Mouse (Mus musculus) midbrain, embryonic 15.5 days (tissue): ENCODE data around the gene Fat1. TPM values are rescaled to one million over a fixed set of nuclear protein-coding genes. Genes with fewer than 3 reads are reported as not detected.

Source experiments
- ATAC-seq: fragments of 200-750 bp; cut with Nextera tagmentation; replicated peaks from 2 replicates; pipeline ENCODE4 v1.8.0; 2017; ENCODE audit warnings: moderate TSS enrichment
- H3K27ac ChIP-seq: fragments of 300-500 bp; sonication (generic); 2 replicates; pipeline ENCODE4 v1.5.1; 2015; ENCODE audit warnings: mild to moderate bottlenecking, inconsistent platforms
- H3K27me3 ChIP-seq: fragments of 300-500 bp; sonication (generic); replicated peaks from 2 replicates; pipeline ENCODE4 v1.6.1; 2015; ENCODE audit warnings: inconsistent platforms
- H3K36me3 ChIP-seq: fragments of 300-500 bp; sonication (generic); replicated peaks from 2 replicates; pipeline ENCODE4 v1.6.1; 2015; ENCODE audit warnings: inconsistent platforms
- H3K4me1 ChIP-seq: fragments of 300-500 bp; sonication (generic); 2 replicates; pipeline ENCODE4 v1.6.1; 2015; ENCODE audit warnings: inconsistent platforms
- H3K4me2 ChIP-seq: fragments of 300-500 bp; sonication (generic); 2 replicates; pipeline ENCODE4 v1.6.1; 2015; ENCODE audit warnings: inconsistent platforms, mild to moderate bottlenecking, moderate library complexity
- H3K4me3 ChIP-seq: fragments of 300-500 bp; sonication (generic); 2 replicates; pipeline ENCODE4 v1.5.1; 2015; ENCODE audit warnings: mild to moderate bottlenecking, inconsistent platforms
- H3K9ac ChIP-seq: fragments of 300-500 bp; sonication (generic); 2 replicates; pipeline ENCODE4 v1.6.1; 2015; ENCODE audit warnings: mild to moderate bottlenecking, inconsistent platforms
- H3K9me3 ChIP-seq: fragments of 300-500 bp; sonication (generic); 2 replicates; pipeline ENCODE4 v1.6.1; 2016; ENCODE audit warnings: inconsistent platforms
- WGBS: fragments of 180-500 bp; shearing (Covaris S2); methylation state at CpG from one replicate; pipeline ENCODE4 v1.1.7; 2015; ENCODE audit warnings: mixed read lengths; 5-methylcytosine and 5-hydroxymethylcytosine counted together
- polyA plus RNA-seq: library from polyadenylated mRNA; unstranded; fragments of >200 nt; fragmentation: Nextera tagmentation; extraction: Ambion mirVana; gene quantifications from 2 replicates; pipeline ENCODE4 v1.2.1, GENCODE M21; 2015

Fat1 gene
- polyA plus RNA-seq, 1 experiment from 2014 or later, result 14.0 TPM

- Histone ChIP-seq H3K36me3 (no peaks in the 10 kb centered on the region), H3K27me3 (no peaks in the 10 kb centered on the region), H3K27ac (no peak overlapping the region), H3K9ac (no peak overlapping the region), H3K4me1 (peaks cover 44% of the 10 kb centered on the region), H3K4me3 (no peak overlapping the region), H3K4me2 (no peak overlapping the region), H3K9me3 (no peaks in the 10 kb centered on the region)
- no peak for ATAC-seq
- WGBS, result 30% methylated on average over 3 of the region's 3 CpGs
Observed at GRCm38 (mm10) chr8:44996493-44996892, 61.2 kb downstream of the Fat1 start.

GRCm38 (mm10) chr8:44997321-44997720, 62.1 kb downstream of the Fat1 start:
- peaks cover 35% of the 10 kb centered on the region for H3K4me1 ChIP-seq
- 67% methylated on average over 3 of the region's 3 CpGs for WGBS
- no peak overlapping the region for H3K9ac ChIP-seq
- H3K36me3 ChIP-seq, result no peaks in the 10 kb centered on the region
- H3K4me2 ChIP-seq, result no peak overlapping the region
- ATAC-seq, result no peak
- H3K4me3 ChIP-seq, result no peak overlapping the region
- H3K9me3 ChIP-seq, result no peaks in the 10 kb centered on the region
- no peaks in the 10 kb centered on the region for H3K27me3 ChIP-seq
- H3K27ac ChIP-seq, result no peak overlapping the region

- Histone ChIP-seq H3K36me3 (no peaks in the 10 kb centered on the region), H3K27ac (no peak overlapping the region), H3K4me3 (no peak overlapping the region), H3K9me3 (no peaks in the 10 kb centered on the region), H3K4me1 (peaks cover 37% of the 10 kb centered on the region), H3K4me2 (no peak overlapping the region), H3K9ac (no peak overlapping the region), H3K27me3 (no peaks in the 10 kb centered on the region)
- 36% methylated on average over 6 of the region's 6 CpGs for WGBS
- ATAC-seq, result no peak
Observed at GRCm38 (mm10) chr8:44997829-44998228, 62.6 kb downstream of the Fat1 start.

- no peak overlapping the region for H3K27ac ChIP-seq
- H3K36me3 ChIP-seq, result no peaks in the 10 kb centered on the region
- H3K9me3 ChIP-seq, result no peaks in the 10 kb centered on the region
- H3K9ac ChIP-seq, result no peak overlapping the region
- peak overlapping the region; percentile 37 for H3K4me2 ChIP-seq
- ATAC-seq, result no peak
- WGBS, result 22% methylated on average over 9 of the region's 9 CpGs
- H3K27me3 ChIP-seq, result no peaks in the 10 kb centered on the region
- peaks cover 40% of the 10 kb centered on the region for H3K4me1 ChIP-seq
- H3K4me3 ChIP-seq, result 0 out of 2 replicates have a peak overlapping the region, but pooled peaks have one; percentile 8
Observed at GRCm38 (mm10) chr8:44998275-44998674, 63.0 kb downstream of the Fat1 start.

- Histone ChIP-seq H3K27me3 (no peaks in the 10 kb centered on the region; the same call in 1 of the 2 replicates), H3K27ac (peak overlapping the region; percentile 53), H3K4me1 (peaks cover 44% of the 10 kb centered on the region), H3K9me3 (no peaks in the 10 kb centered on the region), H3K4me3 (0 out of 2 replicates have a peak overlapping the region, but pooled peaks have one; percentile 8), H3K36me3 (no peaks in the 10 kb centered on the region), H3K9ac (no peak overlapping the region), H3K4me2 (peak overlapping the region; percentile 37)
- WGBS, result 3% methylated on average over 11 of the region's 11 CpGs
- ATAC-seq, result peak; percentile 90
Observed at GRCm38 (mm10) chr8:44998681-44999277, 63.5 kb downstream of the Fat1 start.

- H3K4me1 ChIP-seq, result peaks cover 28% of the 10 kb centered on the region
- H3K27me3 ChIP-seq, result no peaks in the 10 kb centered on the region; the same call in 1 of the 2 replicates
- H3K27ac ChIP-seq, result no peak overlapping the region
- no peaks in the 10 kb centered on the region for H3K9me3 ChIP-seq
- 54% methylated on average over 8 of the region's 8 CpGs for WGBS
- no peak overlapping the region for H3K9ac ChIP-seq
- H3K4me2 ChIP-seq, result no peak overlapping the region
- H3K36me3 ChIP-seq, result no peaks in the 10 kb centered on the region
- no peak for ATAC-seq
- H3K4me3 ChIP-seq, result no peak overlapping the region
Observed at GRCm38 (mm10) chr8:45001577-45002197, 66.4 kb downstream of the Fat1 start.

- WGBS, result 28% methylated on average over 4 of the region's 4 CpGs
- Histone ChIP-seq H3K27ac (no peak overlapping the region), H3K4me2 (no peak overlapping the region), H3K27me3 (no peaks in the 10 kb centered on the region; the same call in 1 of the 2 replicates), H3K4me1 (peaks cover 28% of the 10 kb centered on the region), H3K36me3 (no peaks in the 10 kb centered on the region), H3K9me3 (no peaks in the 10 kb centered on the region), H3K9ac (no peak overlapping the region), H3K4me3 (no peak overlapping the region)
- ATAC-seq, result no peak
Observed at GRCm38 (mm10) chr8:45002686-45003085, 67.4 kb downstream of the Fat1 start.

GRCm38 (mm10) chr8:45004021-45004420, 68.8 kb downstream of the Fat1 start:
- Histone ChIP-seq H3K27ac (no peak overlapping the region), H3K9ac (no peak overlapping the region), H3K4me1 (peaks cover 18% of the 10 kb centered on the region), H3K4me3 (no peak overlapping the region), H3K9me3 (no peaks in the 10 kb centered on the region), H3K4me2 (no peak overlapping the region), H3K27me3 (no peaks in the 10 kb centered on the region; the same call in 1 of the 2 replicates), H3K36me3 (no peaks in the 10 kb centered on the region)
- no peak for ATAC-seq
- 69% methylated on average over 3 of the region's 3 CpGs for WGBS

GRCm38 (mm10) chr8:45010685-45011084, 75.4 kb downstream of the Fat1 start:
- H3K9me3 ChIP-seq, result no peaks in the 10 kb centered on the region
- no peak overlapping the region for H3K27ac ChIP-seq
- H3K36me3 ChIP-seq, result peaks cover 7% of the 10 kb centered on the region; the same call in 1 of the 2 replicates
- no peaks in the 10 kb centered on the region for H3K27me3 ChIP-seq
- H3K4me3 ChIP-seq, result no peak overlapping the region
- WGBS, result 32% methylated on average over 4 of the region's 4 CpGs
- no peak for ATAC-seq
- H3K4me2 ChIP-seq, result no peak overlapping the region
- H3K4me1 ChIP-seq, result no peaks in the 10 kb centered on the region
- no peak overlapping the region for H3K9ac ChIP-seq

GRCm38 (mm10) chr8:45011774-45012173, 76.5 kb downstream of the Fat1 start:
- Histone ChIP-seq H3K27me3 (no peaks in the 10 kb centered on the region), H3K9me3 (no peaks in the 10 kb centered on the region), H3K9ac (no peak overlapping the region), H3K36me3 (peaks cover 7% of the 10 kb centered on the region; the same call in 1 of the 2 replicates), H3K4me3 (no peak overlapping the region), H3K4me2 (no peak overlapping the region), H3K27ac (no peak overlapping the region), H3K4me1 (no peaks in the 10 kb centered on the region)
- 77% methylated on average over 12 of the region's 12 CpGs for WGBS
- ATAC-seq, result no peak

- no peaks in the 10 kb centered on the region for H3K27me3 ChIP-seq
- H3K9me3 ChIP-seq, result no peaks in the 10 kb centered on the region
- WGBS, result 92% methylated on average over 8 of the region's 8 CpGs
Observed at GRCm38 (mm10) chr8:45013852-45014251, 78.6 kb downstream of the Fat1 start.

GRCm38 (mm10) chr8:45014498-45015067, 79.3 kb downstream of the Fat1 start:
- H3K4me3 ChIP-seq, result no peak overlapping the region
- no peak overlapping the region for H3K4me2 ChIP-seq
- H3K36me3 ChIP-seq, result peaks cover 7% of the 10 kb centered on the region; the same call in 1 of the 2 replicates
- ATAC-seq, result 0 out of 2 replicates have a peak, but pooled peaks have one; percentile 29
- no peak overlapping the region for H3K9ac ChIP-seq
- no peak overlapping the region for H3K27ac ChIP-seq
- no peaks in the 10 kb centered on the region for H3K4me1 ChIP-seq
- no peaks in the 10 kb centered on the region for H3K9me3 ChIP-seq
- WGBS, result 93% methylated on average over 11 of the region's 11 CpGs
- no peaks in the 10 kb centered on the region for H3K27me3 ChIP-seq

More at GRCm38 (mm10) chr8:45013852-45014251, 78.6 kb downstream of the Fat1 start:
- Histone ChIP-seq H3K36me3 (peaks cover 7% of the 10 kb centered on the region; the same call in 1 of the 2 replicates), H3K4me2 (no peak overlapping the region), H3K4me3 (no peak overlapping the region), H3K9ac (no peak overlapping the region), H3K4me1 (no peaks in the 10 kb centered on the region), H3K27ac (no peak overlapping the region)
- no peak for ATAC-seq
